Mouse (Mus musculus) frontal cortex, adult 2 months (tissue): ENCODE results near the gene Mid1. TPM values are rescaled to one million over a fixed set of nuclear protein-coding genes. Genes with fewer than 3 reads are reported as not detected.

Experiments used
- DNase-seq, 2 experiments: peaks; one replicate each; pipeline ENCODE4 v3.0.0; 2022; ENCODE audit warnings: low spot score in 1 of 2; ENCODE audit errors: extremely low spot score in 1 of 2
- polyA plus RNA-seq: library from polyadenylated mRNA; depleted of rRNA; stranded (reverse); fragments of >200 nt; gene quantifications from 2 replicates; pipeline ENCODE4 v1.2.3, GENCODE M21; 2012; rRNA removed

Mid1 gene
- polyA plus RNA-seq, result 11.9 and 12.1 TPM in 2 replicates

DNA sequence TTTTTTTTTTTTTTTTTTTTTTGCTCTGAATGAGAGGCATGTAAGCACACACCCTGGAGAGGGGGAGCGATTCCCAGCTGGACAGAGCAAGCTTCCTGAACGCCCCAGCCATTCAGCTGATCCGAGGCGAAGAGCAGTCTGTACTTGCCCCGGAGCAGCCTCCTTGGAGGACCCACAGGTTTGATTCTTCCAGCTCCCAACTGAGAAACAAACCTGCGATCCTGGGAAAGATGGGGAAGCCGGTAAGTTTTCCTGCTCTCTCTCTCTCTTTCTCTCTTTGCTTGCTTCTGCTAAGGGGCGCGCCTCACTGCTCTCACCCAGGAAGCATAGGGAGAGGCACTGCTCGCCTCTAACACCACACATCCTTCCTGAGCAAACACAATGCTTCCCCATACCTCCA lies at the start of gene Mid1:
Mid1 (plus strand) TSS at position 69 of the 400 bp plus-strand sequence.
- DNase-seq, result no peak

DNA sequence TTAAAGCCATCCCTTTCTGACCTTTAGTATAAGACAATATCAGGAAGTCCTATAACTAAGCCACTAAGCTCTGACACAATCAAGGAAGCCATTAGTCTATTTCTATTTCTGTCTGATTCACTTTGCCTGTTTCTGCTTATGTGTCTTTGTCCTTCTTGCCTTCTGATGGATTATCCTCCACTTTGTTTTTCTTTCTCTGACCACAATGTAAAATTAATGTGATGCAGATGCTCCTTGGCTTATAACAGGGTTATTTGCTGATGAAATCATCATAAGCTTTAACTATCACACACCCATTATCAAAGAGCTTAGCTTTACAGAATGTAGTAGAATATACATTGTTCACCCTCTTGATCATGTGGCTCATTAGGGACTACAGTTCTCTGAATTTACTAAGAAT lies 11.9 kb upstream of the Mid1 start:
- no peak for DNase-seq

DNA sequence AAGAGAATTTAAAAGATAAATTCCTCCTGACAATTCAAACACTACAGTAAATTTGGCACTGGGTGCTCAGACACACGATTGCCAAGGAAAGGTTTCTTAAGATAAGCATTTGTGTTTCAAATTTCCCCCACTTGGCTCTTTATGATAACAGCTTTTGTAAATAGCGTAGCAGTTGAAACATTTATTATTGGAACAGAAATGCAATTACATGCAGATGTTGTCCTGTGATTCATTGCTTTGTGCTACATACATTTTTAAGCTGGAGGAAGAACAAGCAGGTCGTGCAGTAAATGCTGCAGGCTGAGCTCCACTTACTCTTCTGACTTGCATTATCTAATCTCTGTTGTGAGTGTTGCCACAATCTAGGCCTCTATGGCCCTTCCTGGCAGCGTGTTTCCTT lies 8.7 kb upstream of the Mid1 start:
- no peak for DNase-seq

DNA sequence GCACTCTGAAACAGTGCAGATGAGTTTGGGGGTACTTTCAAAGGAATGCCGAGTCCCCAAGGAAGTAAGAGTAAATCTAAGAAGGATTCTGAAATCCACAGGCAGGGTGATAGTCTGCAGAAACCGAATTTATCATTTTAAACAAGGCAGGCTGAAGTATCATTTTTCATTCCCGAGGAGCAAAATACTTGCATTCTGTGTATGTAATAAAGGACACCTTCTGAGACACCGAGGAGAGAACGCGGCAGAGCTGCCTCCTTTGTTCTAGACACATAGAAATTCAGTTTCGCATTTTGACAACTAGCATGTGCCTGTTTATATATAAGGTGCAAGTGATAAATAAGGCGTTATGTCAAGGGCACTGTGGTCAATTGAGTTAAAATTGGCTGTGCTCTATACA lies 732 bp downstream of the Mid1 start:
- DNase-seq, result no peak

DNA sequence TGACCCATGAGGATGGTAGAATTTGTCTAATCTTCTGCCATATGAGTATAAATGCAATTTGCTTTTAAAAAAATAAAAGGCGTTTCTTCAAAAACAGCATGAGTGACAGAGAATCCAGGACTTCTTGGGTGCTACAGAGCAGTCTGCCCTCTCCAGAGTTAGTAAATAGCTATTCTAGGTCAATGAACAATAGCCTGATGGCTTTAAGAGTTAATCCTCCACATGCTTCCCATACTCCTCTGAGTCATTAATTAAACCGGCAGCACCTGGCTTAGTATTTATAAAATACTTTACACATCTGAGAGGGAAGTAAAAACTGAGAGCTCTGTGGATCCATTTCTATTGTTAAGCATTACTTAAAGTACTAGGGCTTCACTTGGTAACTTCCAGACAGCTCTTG lies 6.2 kb downstream of the Mid1 start:
- DNase-seq, result no peak

DNA sequence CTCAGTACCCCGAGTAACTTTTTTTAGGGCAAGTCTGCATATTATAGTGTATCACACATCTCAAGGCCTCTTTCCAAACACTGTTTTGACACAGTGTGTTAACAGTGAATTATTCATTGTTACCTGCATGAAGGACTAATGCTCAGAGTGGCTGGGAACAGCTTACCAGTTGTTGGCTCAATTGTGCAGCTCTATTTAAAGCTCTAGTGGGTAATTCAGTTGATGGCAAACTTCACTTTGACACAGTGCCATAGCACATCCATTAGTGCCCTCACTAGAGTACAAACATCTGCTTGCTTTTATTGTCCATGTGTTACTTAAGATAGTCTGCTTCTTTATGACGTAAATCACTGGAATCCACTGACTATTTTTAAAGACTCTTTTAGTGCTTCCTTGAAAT lies 6.7 kb downstream of the Mid1 start:
- no peak for DNase-seq

DNA sequence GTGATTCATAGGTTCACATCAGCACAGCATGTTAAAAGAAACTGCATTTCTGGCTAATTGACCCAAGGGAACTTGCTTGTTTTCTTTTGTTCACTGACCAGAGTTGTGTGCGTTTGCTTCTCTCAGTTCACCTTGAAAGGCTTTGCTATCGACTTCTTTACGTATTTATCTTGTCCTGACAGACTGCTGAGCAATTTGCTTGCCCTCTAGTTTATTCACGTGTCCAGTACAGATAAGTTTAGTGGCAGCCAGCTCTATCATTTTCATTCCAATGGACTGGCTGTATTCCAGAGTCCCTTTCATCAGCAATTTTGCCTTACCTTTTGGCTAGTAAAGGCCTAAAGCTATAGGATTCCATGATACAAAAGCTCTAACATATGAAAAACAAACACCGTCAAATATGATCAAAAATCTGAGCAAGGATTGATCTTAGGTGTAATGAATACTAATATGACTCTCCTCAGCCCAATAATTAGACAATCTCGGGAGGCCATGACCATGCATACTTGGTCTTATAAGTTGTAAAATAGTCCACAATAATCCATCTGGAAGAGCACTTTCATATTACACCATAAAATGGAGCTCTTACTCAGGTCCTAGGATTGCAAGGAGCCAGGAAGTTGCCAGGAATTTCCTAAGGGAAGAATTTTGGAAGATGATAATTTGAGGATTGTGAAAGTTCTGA lies 7.4 kb downstream of the Mid1 start:
- DNase-seq, result no peak

DNA sequence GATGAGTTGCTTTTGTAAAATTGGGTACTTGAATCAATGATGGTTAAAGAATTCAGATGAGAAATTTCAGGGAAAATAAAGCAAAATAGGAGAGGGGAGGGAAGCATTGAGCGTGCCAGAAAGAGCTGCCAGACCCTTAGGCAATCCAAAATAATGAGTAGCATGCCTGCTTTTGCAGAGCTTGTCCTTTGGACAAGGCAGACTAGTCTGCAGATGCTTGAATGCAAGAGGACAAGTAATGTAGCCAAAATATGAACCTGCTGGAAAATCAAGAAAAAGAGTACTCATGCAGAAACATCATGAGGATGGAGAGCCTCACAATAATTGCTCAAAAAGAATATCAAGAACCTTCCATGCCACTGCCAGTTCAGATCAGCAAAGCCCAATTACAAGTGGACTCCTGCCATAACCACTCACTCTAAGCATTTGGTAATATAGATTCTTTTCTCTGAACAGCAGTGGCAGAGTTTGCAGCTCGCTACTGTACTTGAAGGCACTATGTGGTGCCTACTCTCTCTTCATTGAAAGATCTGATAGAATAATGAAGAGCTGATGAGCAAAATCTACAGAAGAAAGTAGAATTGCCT lies 19.1 kb downstream of the Mid1 start:
- no peak for DNase-seq

DNA sequence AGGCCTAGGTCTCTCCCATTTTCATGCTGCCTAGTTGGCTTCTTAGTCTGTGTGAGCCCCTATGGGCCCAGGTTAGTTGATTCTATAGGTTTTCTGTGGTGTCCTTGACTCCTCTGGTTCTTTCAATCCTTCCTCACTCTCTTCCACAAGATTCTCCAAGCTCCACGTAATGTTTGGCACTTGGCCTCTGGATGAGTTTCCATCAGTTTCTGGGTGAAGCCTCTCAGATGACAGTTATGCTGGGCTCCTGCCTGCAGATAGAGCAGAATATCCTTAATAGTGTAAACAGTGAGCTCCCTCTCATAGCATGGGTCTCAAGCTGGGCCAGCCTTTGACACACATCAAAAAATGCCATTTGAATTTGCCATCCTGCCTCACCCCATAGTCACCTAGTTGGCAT lies 38.5 kb downstream of the Mid1 start:
- DNase-seq, result no peak

DNA sequence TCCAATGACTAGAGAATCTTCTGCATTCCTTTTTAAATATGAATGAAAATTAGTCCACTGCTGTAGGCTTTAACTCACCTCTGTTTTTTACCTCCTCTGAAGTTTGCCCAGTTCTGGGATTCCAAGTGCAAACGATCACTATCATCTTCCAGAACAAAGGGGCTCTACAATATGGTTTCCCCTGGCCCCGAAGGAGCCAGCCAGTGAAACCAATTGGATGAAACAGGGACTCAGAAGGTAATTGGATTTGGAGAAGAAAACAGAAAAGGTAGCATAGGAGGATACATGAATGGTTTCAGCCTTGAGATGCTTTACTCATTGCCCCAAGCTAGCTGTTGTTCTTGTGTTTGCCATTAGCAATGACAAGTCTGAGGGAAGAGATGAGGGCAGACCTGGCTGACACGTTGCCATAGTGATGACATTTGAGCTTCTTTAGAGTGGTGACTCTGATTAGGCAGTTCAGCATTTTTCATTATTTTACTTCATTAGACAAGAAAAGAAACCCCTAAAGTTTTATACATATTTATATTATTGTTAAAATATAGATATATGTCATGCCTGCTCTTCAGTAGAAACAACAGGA lies 50.5 kb downstream of the Mid1 start:
- DNase-seq, result no peak

DNA sequence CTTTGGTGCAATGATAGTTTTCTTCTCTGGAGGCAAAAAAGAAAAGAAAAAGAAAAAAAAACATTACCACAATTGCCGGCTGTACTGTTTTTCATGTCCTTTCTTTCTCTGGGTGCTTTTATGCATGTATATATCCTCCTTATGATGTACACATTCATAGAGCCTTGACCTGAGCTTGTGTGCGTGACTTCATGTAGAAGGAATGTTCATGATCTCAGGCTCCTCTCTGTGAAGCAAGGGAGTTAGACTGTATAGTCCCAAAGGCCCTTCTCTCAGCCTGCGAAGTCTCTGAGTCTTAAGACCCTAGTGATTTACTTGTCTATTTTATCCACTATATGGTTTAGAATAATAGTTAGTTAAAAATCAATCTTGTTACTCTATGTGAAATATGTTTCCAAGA lies 73.0 kb downstream of the Mid1 start:
- no peak for DNase-seq

DNA sequence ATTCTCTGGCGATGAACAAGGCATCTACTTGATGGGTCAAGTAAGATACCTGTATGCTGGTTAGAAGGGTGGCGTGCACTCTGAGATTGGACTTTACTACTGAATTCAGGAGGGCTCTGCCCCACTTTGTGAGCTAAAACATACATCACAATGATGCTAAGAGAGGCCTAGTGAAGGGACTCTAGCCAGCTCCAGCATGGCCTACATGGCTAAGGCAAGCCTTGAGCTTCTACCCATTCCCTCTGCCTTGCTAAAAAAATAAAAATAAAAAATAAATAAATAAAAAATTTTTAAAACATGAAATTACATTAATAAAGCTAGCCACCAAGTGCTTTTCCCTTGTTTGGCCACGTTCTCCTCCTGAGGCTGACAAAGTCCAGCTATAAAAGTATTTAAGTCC lies 94.5 kb downstream of the Mid1 start, which contains the start of gene 4933400A11Rik:
4933400A11Rik (minus strand) TSS at position 101 of the 400 bp plus-strand sequence.
- DNase-seq, result no peak

DNA sequence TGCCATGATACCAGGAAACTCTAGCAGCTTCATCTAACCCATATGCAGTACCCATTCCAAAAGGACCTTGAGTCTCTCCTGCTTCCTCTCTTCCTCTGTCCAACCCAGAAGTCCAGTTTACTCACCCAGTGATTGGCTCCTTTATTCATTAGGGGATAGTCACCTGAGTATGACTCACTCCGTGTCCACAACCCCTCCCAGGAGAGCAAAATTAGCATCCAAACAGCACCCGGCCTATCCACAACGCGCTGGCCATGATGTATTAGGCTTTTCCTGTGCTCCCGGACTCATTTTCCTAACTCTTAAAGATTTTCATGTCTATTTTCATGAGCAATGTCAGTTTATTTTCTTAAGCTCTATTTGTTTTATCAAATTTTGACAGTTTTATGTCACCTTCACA lies 104.7 kb downstream of the Mid1 start:
- no peak for DNase-seq

DNA sequence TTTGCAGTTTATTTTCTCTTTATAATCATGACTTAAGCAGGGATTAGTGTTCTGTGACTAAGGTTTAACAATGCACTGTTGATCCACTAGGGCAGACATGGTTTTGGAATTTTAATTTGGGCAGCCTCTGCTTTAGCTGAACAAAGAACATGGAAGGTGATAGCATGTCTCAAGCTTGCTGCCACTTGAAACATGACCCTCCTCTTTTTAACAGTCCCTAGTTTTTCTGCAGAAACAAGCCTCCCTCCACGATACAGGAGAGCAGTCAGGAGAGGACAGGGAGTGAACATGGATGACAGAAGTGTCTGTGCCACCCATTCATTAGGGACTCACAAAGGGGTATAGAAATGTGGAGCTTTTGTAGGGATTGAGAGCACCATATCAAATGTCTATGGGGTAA lies 107.9 kb downstream of the Mid1 start:
- no peak for DNase-seq

DNA sequence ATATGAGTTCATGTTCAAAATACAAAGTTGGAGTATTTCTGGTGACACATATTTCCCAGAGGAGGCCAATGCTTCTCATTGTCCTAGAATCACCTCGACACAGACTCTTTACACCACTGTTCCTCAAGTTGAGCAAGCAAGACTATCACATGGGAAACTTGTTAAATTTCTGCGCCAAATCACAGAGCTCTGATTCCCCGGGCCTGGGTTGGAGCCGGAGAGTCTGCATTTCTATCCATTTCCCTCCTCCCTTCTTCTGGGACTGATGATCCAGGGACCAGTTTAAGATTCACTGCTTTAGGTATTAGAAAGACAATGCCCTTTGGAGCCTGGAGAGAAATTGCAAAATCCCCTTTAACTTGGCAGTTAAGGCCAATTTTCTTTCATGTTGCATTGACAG lies 109.4 kb downstream of the Mid1 start:
- no peak for DNase-seq

DNA sequence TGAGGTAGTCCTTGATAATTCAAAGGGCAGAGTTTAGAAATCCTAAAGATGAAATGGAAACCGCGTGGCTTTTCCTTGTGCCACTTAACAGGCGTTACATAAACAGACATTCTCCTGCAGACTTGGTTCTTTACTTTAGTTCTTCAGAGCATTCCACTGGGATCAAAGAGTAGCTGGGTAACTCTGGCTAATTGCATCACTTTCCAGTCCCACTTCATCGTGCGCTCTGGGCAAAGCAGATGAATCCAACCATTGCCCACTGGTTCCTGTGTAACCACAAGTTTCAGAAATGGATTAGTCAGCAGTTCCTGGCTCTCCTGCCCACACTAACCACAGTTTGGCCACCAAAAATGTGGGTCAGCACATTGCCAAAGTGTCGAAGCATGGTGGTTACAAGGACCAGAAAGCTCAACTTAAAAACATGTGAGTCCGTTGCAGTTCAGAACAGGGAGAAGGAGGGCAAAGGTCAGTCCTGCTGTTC lies 109.9 kb downstream of the Mid1 start:
- DNase-seq, result no peak

DNA sequence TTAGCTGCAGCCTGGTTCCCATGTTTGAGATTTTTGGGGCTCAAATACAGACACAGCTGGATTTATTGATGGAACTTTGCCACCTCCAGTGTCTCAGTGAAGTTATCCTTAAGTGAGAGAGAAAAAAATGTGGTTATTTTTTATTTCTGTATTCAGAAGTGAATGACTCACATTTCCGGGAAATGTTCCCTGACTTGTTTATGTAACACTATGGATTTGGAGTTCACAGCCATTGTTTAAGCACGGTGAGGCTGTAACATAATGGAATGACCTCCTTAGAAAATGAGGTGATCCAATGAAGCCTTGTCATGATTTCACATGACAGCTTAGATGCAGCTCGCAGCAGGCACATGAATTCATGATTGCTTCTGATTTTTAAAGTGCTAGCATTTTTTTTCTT lies 112.1 kb downstream of the Mid1 start:
- peak in 1 of 2 experiments; percentile 28 for DNase-seq

DNA sequence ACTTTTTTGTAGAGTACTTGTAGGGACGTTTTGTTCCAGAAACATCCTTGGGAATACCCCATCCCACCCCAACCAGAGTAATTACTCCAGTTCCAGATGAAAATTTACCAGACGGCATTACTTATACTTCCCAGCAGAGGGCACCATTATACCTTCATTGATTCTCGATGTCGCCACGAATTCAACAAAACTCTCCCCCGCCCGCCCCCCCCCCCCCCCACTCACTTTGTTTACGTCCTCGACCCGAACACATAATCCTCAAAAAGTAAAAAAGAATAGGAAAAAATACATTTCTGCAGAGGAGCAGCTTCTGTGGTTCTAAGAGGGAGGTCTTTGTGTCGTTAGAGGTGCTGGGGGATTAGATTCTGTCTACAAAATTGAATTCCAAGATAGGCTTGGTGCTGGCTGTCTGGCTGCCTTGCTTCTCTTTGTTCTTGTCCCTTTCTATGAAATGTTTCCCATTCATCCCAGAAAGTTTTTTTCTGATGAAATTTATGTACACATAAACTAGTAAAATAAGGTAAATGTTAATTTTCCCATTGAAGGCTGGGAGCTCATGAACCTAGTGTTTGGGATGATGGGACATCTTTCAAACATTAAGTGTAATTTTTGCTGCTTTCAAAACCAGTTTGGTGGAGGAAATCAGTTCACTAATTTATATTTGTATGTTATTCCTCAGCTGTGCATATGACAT lies 114.1 kb downstream of the Mid1 start:
- peak in 1 of 2 experiments; percentile 65 for DNase-seq

DNA sequence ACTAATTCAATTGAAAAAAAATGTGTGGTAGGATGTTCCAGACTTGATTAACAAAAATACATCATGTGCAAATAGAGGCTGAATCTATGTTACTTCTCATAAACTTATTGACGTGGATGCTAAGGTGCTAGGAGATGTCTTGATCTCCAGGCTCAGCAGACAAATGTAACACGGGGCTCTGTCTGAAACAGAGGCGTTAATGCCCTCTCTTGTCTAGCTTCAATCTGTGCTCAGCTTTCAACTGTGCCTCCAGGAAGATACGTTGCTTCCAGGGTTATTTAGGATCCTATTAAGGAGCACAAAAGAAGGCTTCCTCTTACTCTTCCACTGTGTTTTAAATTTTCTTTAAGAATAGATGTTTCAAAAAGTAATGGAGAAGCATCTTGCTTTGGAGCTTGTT lies 115.2 kb downstream of the Mid1 start:
- DNase-seq, result no peak

DNA sequence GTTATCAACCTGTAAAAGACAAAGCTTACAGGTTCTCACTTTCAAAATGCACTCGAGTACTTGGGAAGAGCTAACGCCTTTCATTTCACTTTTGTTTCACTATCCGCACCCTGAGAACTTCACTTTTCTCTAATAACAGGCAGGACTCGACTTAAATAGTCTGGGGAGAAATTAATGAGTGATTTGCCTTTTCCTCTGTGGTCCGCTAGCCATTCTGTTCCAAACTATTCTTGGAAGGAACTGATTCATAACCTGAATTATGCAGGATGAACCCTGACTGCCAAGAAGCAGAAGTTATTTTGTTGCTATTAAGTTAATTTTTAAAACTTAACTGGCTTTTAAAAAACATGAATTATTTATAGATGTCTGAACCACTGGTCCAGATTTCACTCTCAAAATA lies 120.8 kb downstream of the Mid1 start:
- no peak for DNase-seq

DNA sequence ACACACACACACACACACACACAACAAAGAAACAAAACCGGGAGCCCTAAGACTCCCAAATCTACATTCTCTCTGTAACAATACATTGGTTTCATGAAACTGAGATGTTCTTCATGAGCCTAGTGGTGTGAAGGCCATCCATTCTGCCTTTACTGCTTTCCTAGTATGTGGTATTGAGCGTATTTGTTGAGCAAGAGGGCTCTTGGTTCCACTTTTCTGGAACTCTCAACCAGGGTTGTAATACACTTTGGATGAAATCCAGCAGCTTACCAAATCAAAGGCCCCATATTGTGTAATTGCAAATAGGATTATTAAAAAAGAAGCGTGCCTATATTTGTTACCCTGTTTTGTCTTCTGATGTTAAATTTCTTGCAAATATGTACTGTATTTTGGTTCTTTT lies 122.7 kb downstream of the Mid1 start:
- no peak for DNase-seq
